Mouse (Mus musculus) embryonic fibroblast, embryonic 13.5 days (primary cell): ENCODE data around the gene Gata3.

Source experiments
- CTCF ChIP-seq: IDR thresholded peaks from 2 replicates; pipeline ENCODE4 v1.5.1; 2011; ENCODE audit warnings: mild to moderate bottlenecking, control low read depth, low read length, moderate library complexity, borderline replicate concordance; ENCODE audit not compliant: insufficient read depth
- POLR2A ChIP-seq: IDR thresholded peaks from 2 replicates; pipeline ENCODE4 v1.6.1; 2011; ENCODE audit warnings: low read depth, mild to moderate bottlenecking, control low read depth, low read length, moderate library complexity

DNA sequence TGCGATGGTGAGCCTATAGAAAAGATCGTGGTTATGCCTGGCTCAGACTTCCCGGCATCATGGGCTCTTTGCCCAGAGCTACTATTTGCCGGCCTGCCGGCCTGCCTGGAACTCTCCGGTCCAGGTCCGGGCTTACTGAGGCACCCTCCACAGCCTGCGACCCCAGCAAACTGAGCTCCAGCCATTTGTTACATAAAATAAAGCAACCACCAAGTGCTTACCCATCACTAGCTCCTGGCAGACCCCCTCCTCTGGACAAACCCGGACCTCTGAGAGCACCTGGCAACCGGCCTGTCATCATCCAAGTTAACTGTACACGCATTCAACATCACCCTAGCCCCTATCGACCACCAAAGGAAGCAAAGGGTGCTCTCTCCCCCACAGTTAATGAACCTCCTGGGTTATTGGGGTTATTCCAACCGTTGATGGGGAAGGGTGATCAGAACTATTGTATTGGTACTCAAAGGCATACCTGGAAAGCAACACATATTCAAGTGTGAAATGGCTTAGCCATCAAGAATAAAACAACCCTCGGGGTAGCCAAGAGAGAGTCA, 4.5 kb downstream of the Gata3 start:
- TF ChIP-seq POLR2A (no peak), CTCF (no peak)
